Mouse (Mus musculus): ENCODE results near the gene Prr18. TPM values are rescaled to one million over a fixed set of nuclear protein-coding genes. Genes with fewer than 3 reads are reported as not detected.
"Not testable (repeated sequence)": the region's sequence is repeated elsewhere in the genome, so short reads cannot be mapped to it uniquely, and the experiment has no call there.

Gene Prr18
- polyA plus RNA-seq, 1 experiment from 2014 or later = 0.07 TPM

- no peaks in the 10 kb centered on the region for H3K36me3 ChIP-seq (ENCODE audit: control insufficient read depth, insufficient read depth)
- no peak overlapping the region for H3K4me2 ChIP-seq (ENCODE audit: low read depth, low read length)
- no peak overlapping the region for H3K27ac ChIP-seq (ENCODE audit: low read length)
- no peaks in the 10 kb centered on the region for H3K9me3 ChIP-seq (replicated peaks; ENCODE audit: control insufficient read depth, low read length)
- no peak overlapping the region for H3K9ac ChIP-seq (ENCODE audit: low read depth, low read length)
- H3K27me3 ChIP-seq (ENCODE audit: control insufficient read depth, insufficient read depth, low read depth, low read length) = no peaks in the 10 kb centered on the region
- no peak for ATAC-seq (ENCODE audit: low read depth)
- WGBS (ENCODE audit: insufficient replicate concordance) = 52% methylated on average over 7 of the region's 7 CpGs
- H3K4me3 ChIP-seq (ENCODE audit: low read depth, low read length) = no peak overlapping the region
- no peaks in the 10 kb centered on the region for H3K4me1 ChIP-seq (ENCODE audit: control insufficient read depth, low read depth, low read length)
Measured at GRCm38 (mm10) chr17:8302772-8303438, 34.4 kb upstream of the Prr18 start.

GRCm38 (mm10) chr17:8303671-8304070 is 33.6 kb upstream of the Prr18 start:
- Histone ChIP-seq H3K27ac (ENCODE audit: low read length) (no peak overlapping the region), H3K9me3 (replicated peaks; ENCODE audit: control insufficient read depth, low read length) (no peaks in the 10 kb centered on the region), H3K4me3 (ENCODE audit: low read depth, low read length) (no peak overlapping the region), H3K36me3 (ENCODE audit: control insufficient read depth, insufficient read depth) (no peaks in the 10 kb centered on the region), H3K9ac (ENCODE audit: low read depth, low read length) (no peak overlapping the region), H3K4me1 (ENCODE audit: control insufficient read depth, low read depth, low read length) (no peaks in the 10 kb centered on the region), H3K4me2 (ENCODE audit: low read depth, low read length) (no peak overlapping the region), H3K27me3 (ENCODE audit: control insufficient read depth, insufficient read depth, low read depth, low read length) (no peaks in the 10 kb centered on the region)
- 65% methylated on average over 5 of the region's 5 CpGs for WGBS (ENCODE audit: insufficient replicate concordance)
- ATAC-seq (ENCODE audit: low read depth) = no peak

GRCm38 (mm10) chr17:8305801-8306200 is 31.5 kb upstream of the Prr18 start:
- no peak overlapping the region for H3K27ac ChIP-seq (ENCODE audit: low read length)
- H3K36me3 ChIP-seq (ENCODE audit: control insufficient read depth, insufficient read depth) = no peaks in the 10 kb centered on the region
- H3K9me3 ChIP-seq (replicated peaks; ENCODE audit: control insufficient read depth, low read length) = no peaks in the 10 kb centered on the region
- H3K4me3 ChIP-seq (ENCODE audit: low read depth, low read length) = no peak overlapping the region
- 40% methylated on average over 3 of the region's 3 CpGs for WGBS (ENCODE audit: insufficient replicate concordance)
- no peaks in the 10 kb centered on the region for H3K27me3 ChIP-seq (ENCODE audit: control insufficient read depth, insufficient read depth, low read depth, low read length)
- no peak overlapping the region for H3K9ac ChIP-seq (ENCODE audit: low read depth, low read length)
- no peak overlapping the region for H3K4me2 ChIP-seq (ENCODE audit: low read depth, low read length)
- H3K4me1 ChIP-seq (ENCODE audit: control insufficient read depth, low read depth, low read length) = peaks cover 2% of the 10 kb centered on the region; the same call in 1 of the 2 replicates
- ATAC-seq (ENCODE audit: low read depth) = no peak

GRCm38 (mm10) chr17:8310838-8311614 is 26.2 kb upstream of the Prr18 start, which contains the start of gene Sft2d1:
Gene Sft2d1, plus strand, starts transcription at chr17:8311102.
- peak within 1 kb of the TSS; percentile 83 for H3K4me3 ChIP-seq (ENCODE audit: low read depth, low read length)
- 0% methylated on average over 52 of the region's 54 CpGs for WGBS (ENCODE audit: insufficient replicate concordance)
- no peaks in the 10 kb centered on the region for H3K27me3 ChIP-seq (ENCODE audit: control insufficient read depth, insufficient read depth, low read depth, low read length)
- peak; percentile 97 for ATAC-seq (ENCODE audit: low read depth)
- no peaks in the 10 kb centered on the region for H3K36me3 ChIP-seq (ENCODE audit: control insufficient read depth, insufficient read depth)
- peak within 1 kb of the TSS; percentile 81 for H3K9ac ChIP-seq (ENCODE audit: low read depth, low read length)
- peak within 1 kb of the TSS; percentile 81 for H3K4me2 ChIP-seq (ENCODE audit: low read depth, low read length)
- peak within 1 kb of the TSS; percentile 53 for H3K27ac ChIP-seq (ENCODE audit: low read length)
- H3K4me1 ChIP-seq (ENCODE audit: control insufficient read depth, low read depth, low read length) = peaks cover 21% of the 10 kb centered on the region
- H3K9me3 ChIP-seq (replicated peaks; ENCODE audit: control insufficient read depth, low read length) = no peaks in the 10 kb centered on the region

- H3K27me3 ChIP-seq (ENCODE audit: control insufficient read depth, insufficient read depth, low read depth, low read length) = no peaks in the 10 kb centered on the region
- ATAC-seq (ENCODE audit: low read depth) = no peak
- H3K27ac ChIP-seq (ENCODE audit: low read length) = no peak overlapping the region; the same call in 1 of the 2 replicates
- peak overlapping the region; percentile 81 for H3K4me2 ChIP-seq (ENCODE audit: low read depth, low read length)
- H3K4me1 ChIP-seq (ENCODE audit: control insufficient read depth, low read depth, low read length) = peaks cover 21% of the 10 kb centered on the region
- H3K9ac ChIP-seq (ENCODE audit: low read depth, low read length) = peak overlapping the region; percentile 81
- H3K36me3 ChIP-seq (ENCODE audit: control insufficient read depth, insufficient read depth) = no peaks in the 10 kb centered on the region
- 16% methylated on average over 3 of the region's 3 CpGs for WGBS (ENCODE audit: insufficient replicate concordance)
- H3K9me3 ChIP-seq (replicated peaks; ENCODE audit: control insufficient read depth, low read length) = no peaks in the 10 kb centered on the region
- peak overlapping the region; percentile 83 for H3K4me3 ChIP-seq (ENCODE audit: low read depth, low read length)
Measured at GRCm38 (mm10) chr17:8311751-8312150, 25.5 kb upstream of the Prr18 start.

- Histone ChIP-seq H3K36me3 (ENCODE audit: control insufficient read depth, insufficient read depth) (no peaks in the 10 kb centered on the region), H3K9ac (ENCODE audit: low read depth, low read length) (no peak overlapping the region), H3K4me2 (ENCODE audit: low read depth, low read length) (no peak overlapping the region), H3K4me1 (ENCODE audit: control insufficient read depth, low read depth, low read length) (peaks cover 21% of the 10 kb centered on the region), H3K9me3 (replicated peaks; ENCODE audit: control insufficient read depth, low read length) (no peaks in the 10 kb centered on the region), H3K4me3 (ENCODE audit: low read depth, low read length) (no peak overlapping the region), H3K27ac (ENCODE audit: low read length) (no peak overlapping the region), H3K27me3 (ENCODE audit: control insufficient read depth, insufficient read depth, low read depth, low read length) (no peaks in the 10 kb centered on the region)
- ATAC-seq (ENCODE audit: low read depth) = no peak
- 53% methylated on average over 3 of the region's 3 CpGs for WGBS (ENCODE audit: insufficient replicate concordance)
Measured at GRCm38 (mm10) chr17:8313976-8314375, 23.3 kb upstream of the Prr18 start.

- no peaks in the 10 kb centered on the region for H3K36me3 ChIP-seq (ENCODE audit: control insufficient read depth, insufficient read depth)
- H3K4me2 ChIP-seq (ENCODE audit: low read depth, low read length) = no peak overlapping the region
- no peak overlapping the region for H3K4me3 ChIP-seq (ENCODE audit: low read depth, low read length)
- H3K27me3 ChIP-seq (ENCODE audit: control insufficient read depth, insufficient read depth, low read depth, low read length) = no peaks in the 10 kb centered on the region
- H3K9ac ChIP-seq (ENCODE audit: low read depth, low read length) = no peak overlapping the region
- no peak for ATAC-seq (ENCODE audit: low read depth)
- peaks cover 19% of the 10 kb centered on the region for H3K4me1 ChIP-seq (ENCODE audit: control insufficient read depth, low read depth, low read length)
- WGBS (ENCODE audit: insufficient replicate concordance) = 60% methylated on average over 1 of the region's 1 CpGs
- no peaks in the 10 kb centered on the region for H3K9me3 ChIP-seq (replicated peaks; ENCODE audit: control insufficient read depth, low read length)
- H3K27ac ChIP-seq (ENCODE audit: low read length) = no peak overlapping the region
Measured at GRCm38 (mm10) chr17:8316251-8316650, 21.0 kb upstream of the Prr18 start.

GRCm38 (mm10) chr17:8326877-8327276 is 10.4 kb upstream of the Prr18 start:
- H3K4me3 ChIP-seq (ENCODE audit: low read depth, low read length); H3K4me2 ChIP-seq (ENCODE audit: low read depth, low read length); ATAC-seq (ENCODE audit: low read depth); H3K27ac ChIP-seq (ENCODE audit: low read length); H3K9ac ChIP-seq (ENCODE audit: low read depth, low read length); H3K4me1 ChIP-seq (ENCODE audit: control insufficient read depth, low read depth, low read length); H3K27me3 ChIP-seq (ENCODE audit: control insufficient read depth, insufficient read depth, low read depth, low read length); H3K9me3 ChIP-seq (replicated peaks; ENCODE audit: control insufficient read depth, low read length); H3K36me3 ChIP-seq (ENCODE audit: control insufficient read depth, insufficient read depth): not testable (repeated sequence)
- WGBS (ENCODE audit: insufficient replicate concordance) = 87% methylated on average over 10 of the region's 11 CpGs

- ATAC-seq (ENCODE audit: low read depth) = no peak
Measured at GRCm38 (mm10) chr17:8328511-8329174, 8.6 kb upstream of the Prr18 start.

More at GRCm38 (mm10) chr17:8328511-8329174, 8.6 kb upstream of the Prr18 start:
- Histone ChIP-seq H3K4me1 (ENCODE audit: control insufficient read depth, low read depth, low read length) (no peaks in the 10 kb centered on the region), H3K4me3 (ENCODE audit: low read depth, low read length) (no peak overlapping the region), H3K4me2 (ENCODE audit: low read depth, low read length) (no peak overlapping the region), H3K9ac (ENCODE audit: low read depth, low read length) (no peak overlapping the region), H3K27ac (ENCODE audit: low read length) (no peak overlapping the region), H3K9me3 (replicated peaks; ENCODE audit: control insufficient read depth, low read length) (no peaks in the 10 kb centered on the region), H3K27me3 (ENCODE audit: control insufficient read depth, insufficient read depth, low read depth, low read length) (no peaks in the 10 kb centered on the region), H3K36me3 (ENCODE audit: control insufficient read depth, insufficient read depth) (peaks cover 5% of the 10 kb centered on the region)
- WGBS (ENCODE audit: insufficient replicate concordance) = 57% methylated on average over 7 of the region's 7 CpGs

Measured in liver, embryonic 16.5 days (tissue).